Mouse (Mus musculus): ENCODE data around the gene Ass1.

DNA sequence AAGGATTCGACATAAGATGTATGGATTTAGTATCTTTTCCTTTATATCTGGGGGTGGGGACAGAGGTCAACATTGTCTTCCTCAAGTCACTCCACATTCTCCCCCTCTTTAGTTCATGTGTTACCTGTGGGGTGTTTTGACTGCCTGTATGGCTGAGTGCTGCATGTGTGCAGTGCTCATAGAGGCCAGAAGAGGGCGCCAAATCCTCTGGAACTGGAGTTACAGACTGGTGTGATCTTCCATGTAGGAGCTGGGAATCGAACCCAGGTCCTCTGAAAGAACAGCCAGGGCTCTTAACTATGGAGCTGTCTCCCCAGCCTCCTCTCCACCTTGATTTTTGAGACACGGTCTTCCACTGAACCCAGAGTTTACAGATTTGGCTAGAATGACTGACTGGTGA lies 3.9 kb downstream of the Ass1 start:
- peak; percentile 63 for TF ChIP-seq CTCF (IDR thresholded peaks at IDR 0.05; ENCODE audit: control insufficient read depth, insufficient read depth, low read length)
- TF ChIP-seq POLR2A (IDR thresholded peaks at IDR 0.05; ENCODE audit: borderline replicate concordance, control insufficient read depth, low read depth, low read length) = no peak

Data from bone marrow, adult 2 months (tissue).